Mouse (Mus musculus) cerebellum, adult 2 months (tissue): ENCODE data around the gene C1ql4.

ENCODE experiments used
- CTCF ChIP-seq: fragments of 200-500 bp; IDR thresholded peaks from 2 replicates; pipeline ENCODE4 v1.5.1; 2011; ENCODE audit warnings: low read depth, mild to moderate bottlenecking, control low read depth, low read length, moderate library complexity, borderline replicate concordance; ENCODE audit not compliant: insufficient read depth
- POLR2A ChIP-seq: fragments of 200-500 bp; IDR thresholded peaks from 2 replicates; pipeline ENCODE4 v1.6.1; 2011; ENCODE audit warnings: low read length, control low read depth, borderline replicate concordance; ENCODE audit not compliant: insufficient read depth

GRCm38 (mm10) chr15:99082322-99082721, 5.3 kb downstream of the C1ql4 start:
- no peak for TF ChIP-seq POLR2A
- no peak for TF ChIP-seq CTCF
